Mouse (Mus musculus): ENCODE data around the gene Ear1. TPM values are rescaled to one million over a fixed set of nuclear protein-coding genes. Genes with fewer than 3 reads are reported as not detected.
"Not testable (repeated sequence)": the region's sequence is repeated elsewhere in the genome, so short reads cannot be mapped to it uniquely, and the experiment has no call there.

Ear1 gene
- 0.42 TPM in 1 of 2 replicates, not detected in the other for polyA plus RNA-seq (2015; fragmentation: Nextera tagmentation; extraction: Ambion mirVana)

DNA sequence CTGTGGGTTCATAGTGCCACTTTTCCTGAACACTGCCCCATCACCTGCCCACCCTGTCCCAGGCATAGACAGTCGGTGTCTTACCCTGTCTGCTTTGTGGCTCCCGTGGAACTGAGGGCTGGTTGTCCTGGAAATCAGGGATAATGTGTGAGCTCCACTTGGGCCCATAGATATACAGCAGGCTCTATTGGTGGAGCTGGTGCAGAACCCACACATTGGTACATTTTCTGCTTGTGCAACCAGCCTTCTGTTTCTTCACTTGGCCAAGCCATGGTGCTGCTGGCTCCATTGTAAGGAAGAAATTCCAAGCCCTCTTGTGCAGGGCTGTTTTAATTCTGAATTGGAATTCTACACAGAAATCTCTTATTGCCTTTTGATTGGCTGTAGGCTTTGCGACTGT lies at the start of gene Ear1:
Gene Ear1, minus strand, starts transcription at position 101 of the 400 bp plus-strand sequence.
- not testable (repeated sequence) for H3K4me2 ChIP-seq (replicated peaks); H3K9ac ChIP-seq; H3K27me3 ChIP-seq; H3K4me1 ChIP-seq; H3K4me3 ChIP-seq; H3K36me3 ChIP-seq; ATAC-seq (ENCODE audit: low FRiP score, low read depth); H3K9me3 ChIP-seq; H3K27ac ChIP-seq
- 90% methylated on average over 3 of the region's 3 CpGs for WGBS

DNA sequence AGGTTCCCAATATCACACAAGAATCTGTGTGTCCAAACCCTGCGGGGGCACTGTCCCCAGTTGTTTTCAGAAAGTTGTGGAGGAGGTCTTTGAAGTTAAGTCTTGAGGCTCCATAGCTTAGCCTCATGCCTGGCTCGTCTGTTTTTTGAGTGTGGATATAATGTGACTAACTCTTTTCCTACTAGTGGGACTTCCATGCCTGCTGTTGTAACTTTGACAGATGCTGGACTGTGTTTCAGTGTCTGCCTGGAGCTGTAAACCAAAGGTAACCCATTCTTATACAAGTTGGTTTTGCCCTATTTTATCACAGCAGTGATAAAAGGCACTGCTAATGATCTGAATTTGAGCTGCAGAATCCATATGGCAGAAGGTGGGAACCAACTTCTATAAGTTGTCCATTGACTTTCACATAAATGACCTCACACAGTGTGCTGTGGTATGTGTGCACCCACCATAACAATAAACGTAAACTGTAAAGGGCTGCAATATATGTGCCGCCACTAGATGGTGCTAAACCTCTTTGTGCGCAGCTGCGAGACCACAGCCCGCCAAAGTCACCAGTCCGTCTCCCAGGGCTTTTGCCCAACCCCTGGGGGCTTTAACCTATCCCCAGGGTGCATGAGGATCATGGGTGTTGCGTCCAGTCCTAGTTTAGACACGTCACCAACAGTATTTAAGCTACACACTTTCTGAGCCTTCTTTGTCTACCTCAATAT lies 49.5 kb upstream of the Ear1 start, which contains the start of gene Gm8113:
Gene Gm8113, plus strand, starts transcription at position 703 of the 716 bp plus-strand sequence.
- H3K27me3 ChIP-seq, H3K36me3 ChIP-seq, H3K9me3 ChIP-seq, H3K4me1 ChIP-seq: not testable (repeated sequence)
- peak; percentile 98 for ATAC-seq (ENCODE audit: low FRiP score, low read depth)
- Histone ChIP-seq H3K4me2 (replicated peaks) (peak within 1 kb of the TSS; percentile 59), H3K9ac (peak within 1 kb of the TSS; percentile 67), H3K27ac (peak within 1 kb of the TSS; percentile 76; the same call in 1 of the 2 replicates), H3K4me3 (peak within 1 kb of the TSS; percentile 50)
- 7% methylated on average over 10 of the region's 10 CpGs for WGBS

DNA sequence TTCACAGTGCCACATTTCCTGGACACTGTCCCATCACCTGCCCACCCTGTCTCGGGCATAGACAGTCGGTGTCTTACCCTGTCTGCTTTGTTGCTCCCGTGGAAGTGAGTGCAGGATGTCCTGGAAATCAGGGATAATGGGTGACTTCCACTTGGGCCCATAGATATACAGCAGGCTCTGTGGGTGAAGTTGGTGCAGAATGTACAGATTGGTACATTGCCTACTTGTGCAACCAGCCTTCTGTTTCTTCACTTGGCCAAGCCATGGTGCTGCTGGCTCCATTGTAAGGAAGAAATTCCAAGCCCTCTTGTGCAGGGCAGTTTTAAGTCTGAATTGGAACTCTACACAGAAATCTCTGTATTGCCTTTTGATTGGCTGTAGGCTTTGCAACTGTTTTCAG lies 48.1 kb upstream of the Ear1 start, which contains the start of gene Ear10:
Gene Ear10, minus strand, starts transcription at position 101 of the 400 bp plus-strand sequence.
- H3K4me2 ChIP-seq (replicated peaks); H3K4me3 ChIP-seq; H3K4me1 ChIP-seq; ATAC-seq (ENCODE audit: low FRiP score, low read depth); H3K27ac ChIP-seq; H3K36me3 ChIP-seq; H3K27me3 ChIP-seq; H3K9me3 ChIP-seq; H3K9ac ChIP-seq: not testable (repeated sequence)
- WGBS, result 83% methylated on average over 3 of the region's 3 CpGs

DNA sequence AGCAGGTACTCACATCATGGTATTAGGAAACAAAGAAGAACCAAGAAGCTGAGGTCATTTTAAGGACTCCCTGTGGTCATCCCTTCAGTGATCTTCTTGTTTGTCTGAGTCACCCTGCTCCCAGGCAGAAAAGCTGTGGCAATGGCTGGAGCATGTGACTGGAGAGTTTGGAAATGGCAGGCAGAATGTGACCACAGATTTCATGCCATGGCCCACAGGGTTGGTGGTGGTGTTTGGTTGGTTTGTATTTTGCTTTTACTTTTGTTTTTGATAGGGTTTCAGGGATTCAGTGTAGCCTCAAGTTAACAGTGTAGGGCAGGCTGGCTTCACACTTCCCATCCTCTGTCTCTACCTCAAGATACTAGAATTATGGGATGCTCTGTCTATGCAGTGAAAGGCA lies 42.9 kb upstream of the Ear1 start:
- ATAC-seq (ENCODE audit: low FRiP score, low read depth); H3K9me3 ChIP-seq; H3K27me3 ChIP-seq; H3K4me2 ChIP-seq (replicated peaks); H3K4me1 ChIP-seq; H3K9ac ChIP-seq; H3K36me3 ChIP-seq; H3K27ac ChIP-seq; H3K4me3 ChIP-seq: not testable (repeated sequence)

DNA sequence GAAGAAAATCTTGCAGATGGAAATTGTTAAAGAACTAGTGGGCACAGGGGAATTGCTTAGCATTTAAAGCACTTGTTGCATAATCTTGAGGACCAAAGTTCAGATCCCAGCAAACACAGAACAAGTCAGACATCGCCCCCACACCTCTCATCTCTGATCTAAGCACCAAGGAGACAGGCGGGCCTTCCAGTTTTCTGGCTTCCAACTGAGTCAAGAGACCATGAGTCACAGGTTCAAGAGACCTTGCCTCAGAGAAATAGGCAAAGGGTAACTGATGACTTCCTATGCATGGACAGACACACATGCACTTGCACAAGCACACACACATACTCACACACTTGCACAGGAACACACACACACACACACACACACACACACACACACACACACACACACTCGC lies 23.3 kb upstream of the Ear1 start:
- ATAC-seq (ENCODE audit: low FRiP score, low read depth); H3K27ac ChIP-seq; H3K9ac ChIP-seq; H3K4me1 ChIP-seq; H3K9me3 ChIP-seq; H3K36me3 ChIP-seq; H3K27me3 ChIP-seq; H3K4me2 ChIP-seq (replicated peaks); H3K4me3 ChIP-seq: not testable (repeated sequence)
- 78% methylated on average over 3 of the region's 3 CpGs for WGBS

DNA sequence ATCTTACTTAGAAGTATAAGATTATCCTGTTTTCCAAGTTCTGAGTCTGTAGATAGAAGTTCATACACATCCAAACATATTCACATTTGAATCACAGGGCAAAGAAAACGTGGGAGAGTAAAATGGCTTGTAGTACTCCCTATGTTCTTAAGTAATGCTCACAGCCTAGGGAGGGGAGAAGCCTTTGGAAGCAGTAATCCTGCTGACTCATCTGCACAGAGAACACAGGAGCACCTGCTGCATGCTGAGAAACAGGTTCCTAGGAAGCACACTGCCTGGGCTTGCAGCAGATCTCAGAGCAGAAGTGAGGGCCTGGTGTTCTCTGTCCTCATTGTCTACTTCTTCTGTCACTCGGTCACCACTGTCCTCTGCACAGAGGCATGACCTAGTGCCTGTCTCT lies 20.0 kb upstream of the Ear1 start:
- H3K27me3 ChIP-seq; H3K4me1 ChIP-seq; H3K9ac ChIP-seq; H3K4me3 ChIP-seq; H3K27ac ChIP-seq; H3K9me3 ChIP-seq; H3K4me2 ChIP-seq (replicated peaks); ATAC-seq (ENCODE audit: low FRiP score, low read depth); H3K36me3 ChIP-seq: not testable (repeated sequence)
- WGBS, result 42% methylated on average over 1 of the region's 2 CpGs

DNA sequence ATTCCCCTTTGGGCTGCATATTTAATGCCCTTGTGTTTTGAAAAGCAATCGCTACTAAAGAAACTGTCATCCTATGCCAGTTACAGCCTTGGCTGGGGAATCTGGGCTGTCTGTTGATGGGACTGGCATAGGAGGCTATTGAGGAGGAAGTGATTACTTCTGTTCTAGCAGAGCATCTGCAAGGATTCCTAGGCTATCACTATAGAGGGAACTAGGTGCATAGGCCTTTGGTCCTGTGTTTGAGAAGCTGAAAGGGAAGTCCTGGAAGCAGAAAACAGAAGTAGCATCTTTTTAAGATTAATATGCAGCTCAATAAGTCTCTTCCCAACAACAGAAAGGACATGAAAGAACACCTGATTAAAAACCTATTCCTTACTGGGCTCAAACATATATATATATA lies 16.0 kb upstream of the Ear1 start:
- H3K4me2 ChIP-seq (replicated peaks); H3K4me1 ChIP-seq; H3K4me3 ChIP-seq; H3K27ac ChIP-seq; H3K36me3 ChIP-seq; H3K27me3 ChIP-seq; ATAC-seq (ENCODE audit: low FRiP score, low read depth); H3K9ac ChIP-seq; H3K9me3 ChIP-seq: not testable (repeated sequence)
- WGBS, result 92% methylated on average over 1 of the region's 1 CpGs

DNA sequence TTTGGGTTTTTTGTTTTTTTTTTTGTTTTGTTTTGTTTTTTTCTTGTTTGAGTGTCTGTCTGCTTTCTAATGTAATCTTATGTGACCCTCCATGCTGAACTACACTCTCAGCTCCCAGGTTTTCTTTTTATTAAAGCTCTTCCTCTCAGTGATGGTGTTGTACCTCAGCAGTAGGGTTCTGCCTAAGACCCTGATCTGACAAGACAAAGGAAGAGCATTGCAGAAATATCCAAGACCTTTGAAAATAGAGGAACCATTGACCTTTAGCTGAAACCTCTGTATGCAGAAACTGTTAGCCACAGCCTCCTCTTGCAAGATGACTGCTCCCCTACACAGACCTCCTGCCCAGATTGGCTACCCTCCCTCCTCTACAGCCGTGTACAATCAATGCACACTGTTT lies 10.9 kb upstream of the Ear1 start:
- H3K27me3 ChIP-seq; H3K4me1 ChIP-seq; ATAC-seq (ENCODE audit: low FRiP score, low read depth); H3K9me3 ChIP-seq; H3K4me2 ChIP-seq (replicated peaks); H3K27ac ChIP-seq; H3K36me3 ChIP-seq; H3K4me3 ChIP-seq; H3K9ac ChIP-seq: not testable (repeated sequence)
- WGBS, result 52% methylated on average over 1 of the region's 1 CpGs

DNA sequence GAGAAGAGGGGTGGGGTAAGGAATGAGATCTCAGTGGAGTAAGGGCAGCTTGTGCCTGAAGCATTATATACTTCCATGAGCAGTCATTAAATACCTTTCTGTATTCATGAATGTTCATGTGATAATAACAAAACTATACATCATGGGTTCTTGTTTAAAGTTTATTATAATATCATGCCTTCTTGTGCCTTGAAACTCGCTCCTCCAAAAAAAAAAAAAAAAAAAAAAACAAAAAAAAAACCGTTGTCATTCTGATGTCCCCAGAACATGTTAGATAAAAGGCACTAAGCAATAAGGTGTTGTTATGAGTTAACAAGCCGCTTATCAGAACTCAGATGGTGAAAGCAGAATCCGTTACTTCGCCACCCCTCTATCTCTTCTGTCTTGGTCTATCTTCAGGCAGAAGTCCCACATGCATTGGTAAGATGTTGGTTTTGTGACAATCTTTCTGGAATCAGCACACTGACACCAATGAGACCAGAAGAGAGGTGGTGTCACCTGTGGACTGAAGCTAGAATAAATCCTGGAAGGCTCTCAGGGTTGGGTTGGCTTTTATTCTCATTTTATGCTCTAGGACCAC lies 4.7 kb upstream of the Ear1 start:
- ATAC-seq (ENCODE audit: low FRiP score, low read depth); H3K4me2 ChIP-seq (replicated peaks); H3K9me3 ChIP-seq; H3K27ac ChIP-seq; H3K4me1 ChIP-seq; H3K36me3 ChIP-seq; H3K9ac ChIP-seq; H3K27me3 ChIP-seq; H3K4me3 ChIP-seq: not testable (repeated sequence)
- 81% methylated on average over 5 of the region's 5 CpGs for WGBS

DNA sequence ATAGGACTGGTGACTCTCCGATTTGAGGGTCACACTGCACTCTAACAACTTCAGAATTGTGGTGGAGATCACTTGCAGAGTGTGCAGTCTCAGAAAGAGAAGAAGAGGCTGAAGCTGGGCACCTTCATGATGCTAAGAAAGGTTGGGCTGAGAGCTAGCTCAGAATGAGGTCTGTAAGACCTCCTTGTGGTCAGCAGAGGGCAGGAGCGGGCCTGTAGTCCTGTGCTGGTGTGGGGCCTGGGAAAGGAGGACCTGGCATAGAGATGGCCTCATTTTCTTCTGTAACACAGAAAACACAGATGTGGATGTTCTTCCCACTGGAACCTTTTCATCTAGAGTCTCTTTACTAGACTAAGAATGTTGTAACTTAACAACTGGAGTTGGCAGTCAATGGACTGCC lies 2.5 kb upstream of the Ear1 start:
- H3K4me1 ChIP-seq; H3K27me3 ChIP-seq; H3K4me3 ChIP-seq; H3K4me2 ChIP-seq (replicated peaks); H3K36me3 ChIP-seq; H3K9me3 ChIP-seq; H3K27ac ChIP-seq; ATAC-seq (ENCODE audit: low FRiP score, low read depth); H3K9ac ChIP-seq: not testable (repeated sequence)
- WGBS, result 48% methylated on average over 1 of the region's 2 CpGs

DNA sequence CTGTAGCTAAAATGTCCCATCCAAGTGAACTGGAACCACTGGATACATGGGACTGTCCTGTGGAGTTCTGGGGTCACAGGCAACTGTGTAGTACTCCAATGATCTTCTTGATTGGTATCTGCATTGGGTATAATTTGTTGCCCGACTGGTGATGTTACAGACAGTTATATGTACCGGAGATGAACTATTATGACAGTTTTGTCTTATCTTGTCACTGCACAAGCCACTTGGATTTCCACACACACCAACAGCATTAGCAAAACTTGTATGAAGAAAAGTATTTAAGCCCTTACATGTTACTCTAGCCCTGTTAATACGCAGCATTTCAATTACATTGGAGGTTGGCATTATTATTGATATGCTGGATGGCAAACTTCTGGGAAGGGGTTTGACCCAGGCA lies 455 bp downstream of the Ear1 start:
- H3K27ac ChIP-seq; H3K4me2 ChIP-seq (replicated peaks); H3K36me3 ChIP-seq; ATAC-seq (ENCODE audit: low FRiP score, low read depth); H3K4me1 ChIP-seq; H3K4me3 ChIP-seq; H3K9ac ChIP-seq; H3K27me3 ChIP-seq; H3K9me3 ChIP-seq: not testable (repeated sequence)
- 85% methylated on average over 3 of the region's 3 CpGs for WGBS

DNA sequence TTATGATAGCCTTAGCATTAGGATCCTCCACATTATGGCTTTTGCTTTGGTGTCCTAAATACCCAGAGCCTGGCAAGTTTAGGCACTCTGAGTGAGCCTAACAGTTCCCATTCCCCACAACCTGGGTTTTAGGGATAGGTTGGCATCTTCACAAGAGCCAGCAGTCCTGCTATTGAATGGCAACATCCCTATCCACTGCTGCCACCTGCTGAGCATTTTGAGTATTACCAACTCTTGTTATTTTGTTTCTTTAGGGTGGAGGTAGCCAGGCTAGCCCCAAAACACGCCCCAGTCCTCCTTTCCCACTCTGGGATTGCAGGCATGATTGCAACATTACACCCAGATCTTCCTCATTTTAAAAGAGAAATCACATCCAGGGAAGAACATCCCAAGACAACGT lies 14.8 kb downstream of the Ear1 start:
- 29% methylated on average over 2 of the region's 2 CpGs for WGBS

DNA sequence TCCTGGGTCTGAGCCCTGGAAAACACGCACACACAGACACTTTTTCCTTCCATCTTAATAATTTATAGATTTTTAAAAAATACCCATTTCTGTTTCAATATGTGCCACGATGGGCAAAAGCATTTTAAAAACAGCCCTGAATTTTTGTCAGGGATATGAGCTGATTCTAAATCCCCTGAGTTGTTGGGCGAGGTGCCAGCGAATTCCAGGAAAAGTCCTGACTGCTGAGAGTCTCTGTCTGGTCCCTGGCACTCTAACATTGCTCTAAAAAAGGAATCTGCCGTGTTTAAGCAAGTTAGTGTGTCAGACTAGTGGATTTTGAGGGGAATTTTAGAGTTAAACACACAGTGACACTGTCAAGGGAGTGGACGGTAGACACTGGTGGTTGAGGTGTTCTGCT lies 15.9 kb downstream of the Ear1 start:
- ATAC-seq (ENCODE audit: low FRiP score, low read depth); H3K4me3 ChIP-seq; H3K9me3 ChIP-seq; H3K9ac ChIP-seq; H3K4me2 ChIP-seq (replicated peaks); H3K36me3 ChIP-seq; H3K27ac ChIP-seq; H3K4me1 ChIP-seq; H3K27me3 ChIP-seq: not testable (repeated sequence)
- WGBS, result 49% methylated on average over 5 of the region's 6 CpGs

More for the DNA sequence above, 14.8 kb downstream of the Ear1 start:
- not testable (repeated sequence) for ATAC-seq (ENCODE audit: low FRiP score, low read depth); H3K9me3 ChIP-seq; H3K4me1 ChIP-seq; H3K27me3 ChIP-seq; H3K36me3 ChIP-seq; H3K9ac ChIP-seq; H3K4me2 ChIP-seq (replicated peaks); H3K4me3 ChIP-seq; H3K27ac ChIP-seq

Measured in limb, embryonic 13.5 days (tissue).